Mouse (Mus musculus) Muller cell, postnatal 12 days (primary cell): Measurements from ENCODE around the gene Frem1.
A peak's percentile ranks its signal among the peaks of the same experiment; 100 is the strongest.

Source experiments
- DNase-seq: peaks from one replicate; pipeline ENCODE4 v3.0.0-alpha.2; 2015; ENCODE audit errors: inconsistent ontology term

The Frem1 gene

DNA sequence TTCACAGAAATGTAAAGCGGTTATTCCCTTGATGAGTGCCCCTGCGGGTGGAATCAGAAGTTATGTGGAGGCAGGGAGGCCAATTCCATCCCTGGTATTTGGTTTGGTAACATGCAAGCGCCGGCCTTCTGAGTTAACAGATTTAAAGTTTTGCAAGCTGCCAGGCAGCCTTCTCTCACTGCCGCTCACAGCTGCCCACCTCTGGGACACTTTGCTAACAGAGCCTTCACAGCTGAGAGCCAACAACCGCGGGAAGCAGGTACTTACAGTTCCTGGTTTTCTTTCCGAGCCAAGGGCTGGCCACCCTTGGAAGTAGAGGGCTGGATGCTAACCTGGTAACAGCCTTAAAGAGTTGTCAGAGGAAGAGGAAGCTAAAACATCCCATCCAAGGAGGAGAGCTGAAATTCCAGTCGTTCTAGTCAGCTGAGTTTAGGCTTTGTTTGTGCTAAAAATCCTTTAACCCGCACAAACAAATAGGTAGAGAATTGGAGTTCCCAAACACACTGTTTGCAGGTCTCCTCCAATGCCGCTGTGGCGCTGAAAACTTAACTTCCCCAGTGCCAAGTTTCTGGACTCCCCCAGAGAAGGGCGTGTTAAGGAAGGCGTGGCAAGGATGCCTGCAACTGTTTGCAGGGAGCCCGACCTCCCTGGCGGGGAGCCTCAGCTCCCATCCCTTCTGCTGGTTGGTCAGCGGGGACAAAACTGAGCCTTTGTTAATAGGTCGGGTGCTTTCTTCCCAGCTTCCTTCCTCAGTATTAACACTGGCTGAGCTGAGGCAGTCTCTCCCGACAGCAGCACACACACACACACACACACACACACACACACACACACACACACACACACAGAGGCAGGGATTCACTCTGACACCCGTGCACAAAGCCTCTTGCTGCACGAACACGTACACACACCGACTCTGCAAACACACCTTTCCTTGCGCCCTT, at the start of gene Frem1:
Frem1 (minus strand) TSS at position 706 of the 944 bp plus-strand sequence.
- DNase-seq = peak; percentile 83

DNA sequence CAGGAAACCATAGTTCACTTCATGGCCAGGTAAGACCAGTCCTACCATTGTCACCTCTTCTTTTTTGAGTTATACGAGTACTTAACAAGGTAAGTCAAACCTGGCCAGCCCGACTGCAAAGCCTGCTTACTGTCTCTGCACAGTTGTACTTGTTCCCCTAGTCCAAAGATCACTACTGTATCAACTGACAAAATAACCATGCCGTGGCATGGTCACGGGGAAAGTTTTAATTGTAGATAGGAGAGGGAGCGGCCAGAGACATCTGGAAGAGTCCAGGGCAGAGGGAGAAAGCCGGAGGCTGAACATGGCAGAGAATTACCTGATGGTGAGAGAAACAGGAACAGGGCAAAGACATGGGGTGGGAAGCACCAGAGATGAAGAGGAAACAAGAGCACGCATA, 46.9 kb upstream of the Frem1 start:
- no peak for DNase-seq

GRCm38 (mm10) chr4:83093941-83094340, 41.8 kb upstream of the Frem1 start:
- no peak for DNase-seq

- DNase-seq = peak; percentile 52
Observed at GRCm38 (mm10) chr4:83090691-83091448, 38.7 kb upstream of the Frem1 start.

- DNase-seq = no peak
Observed at GRCm38 (mm10) chr4:83080364-83081174, 28.4 kb upstream of the Frem1 start.

DNA sequence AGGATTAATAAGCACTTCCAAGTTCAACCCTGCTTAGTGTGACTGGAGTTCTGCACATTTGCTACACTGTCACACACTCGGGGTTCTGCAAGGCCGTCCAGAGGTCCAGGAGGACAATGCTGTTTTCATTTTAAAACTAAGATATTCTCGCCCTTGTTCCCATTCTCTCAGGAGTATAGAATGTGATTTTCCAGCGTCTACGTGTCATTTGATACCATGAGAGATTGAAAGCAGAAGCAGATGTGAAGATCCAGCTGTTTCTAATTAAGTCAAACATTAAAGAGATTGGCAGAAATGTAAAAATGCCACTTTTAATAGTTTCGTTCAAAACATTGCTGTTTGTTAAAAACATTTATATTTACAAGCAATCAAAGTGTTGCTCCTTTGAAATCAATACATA, 12.1 kb upstream of the Frem1 start:
- DNase-seq = no peak

DNA sequence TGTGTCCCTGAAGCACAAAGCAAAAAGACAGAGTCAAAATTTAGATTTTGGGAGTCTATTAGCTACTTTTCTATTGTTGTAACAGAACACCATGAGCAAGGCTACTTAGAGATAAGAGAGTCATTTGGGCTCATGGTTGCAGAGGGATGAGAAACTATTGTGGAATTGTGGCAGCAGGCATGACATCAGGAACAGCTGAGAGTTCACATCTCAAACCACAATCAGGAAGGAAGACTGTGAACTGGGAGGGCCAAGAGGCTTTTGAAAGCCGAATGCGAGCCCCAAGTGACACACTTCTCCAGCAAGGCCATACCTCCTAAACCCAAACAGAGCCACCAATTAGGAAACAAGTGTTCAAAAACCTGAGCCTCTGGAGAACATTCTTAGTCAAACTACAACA, 9.4 kb upstream of the Frem1 start:
- no peak for DNase-seq

- DNase-seq = no peak
Observed at GRCm38 (mm10) chr4:83058617-83059016, 6.5 kb upstream of the Frem1 start.

DNA sequence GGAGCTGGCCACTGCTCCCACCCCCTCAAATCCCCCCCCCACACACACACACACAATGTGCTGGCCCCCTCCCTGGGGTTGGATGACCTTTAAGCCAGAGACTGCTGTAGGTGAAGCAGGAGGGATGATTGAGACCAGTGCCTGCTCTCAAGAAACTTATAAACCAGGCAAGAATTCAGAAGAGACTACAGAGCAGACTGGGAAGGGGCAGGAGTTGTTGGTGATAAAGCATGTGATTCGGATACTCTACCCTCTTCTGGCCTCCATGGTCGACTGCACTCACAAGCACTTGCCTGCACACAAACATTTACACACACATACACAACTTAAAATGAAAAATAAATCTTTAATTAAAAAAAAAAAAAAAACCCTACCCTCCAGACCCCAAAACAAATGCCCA, 6.0 kb upstream of the Frem1 start:
- DNase-seq = no peak

DNA sequence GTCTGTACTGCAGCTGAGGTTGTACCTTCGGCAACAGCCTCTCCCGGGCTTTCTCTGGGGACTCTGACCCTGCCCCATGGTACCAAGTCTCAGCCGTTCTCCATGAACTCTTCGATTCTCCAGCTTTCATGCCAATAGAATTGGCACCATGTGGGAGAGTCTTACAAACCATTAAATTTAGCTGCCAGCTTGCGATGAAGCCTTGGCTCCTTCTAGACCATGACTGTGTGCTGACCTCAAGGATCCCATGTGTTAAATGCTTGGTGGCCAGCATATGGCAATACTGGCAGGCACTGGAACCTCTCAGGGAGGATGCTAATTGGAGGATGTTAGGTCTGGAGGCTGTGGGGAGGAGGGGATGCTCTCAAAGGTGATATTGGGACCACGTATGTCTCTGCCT, 4.4 kb upstream of the Frem1 start:
- no peak for DNase-seq

DNA sequence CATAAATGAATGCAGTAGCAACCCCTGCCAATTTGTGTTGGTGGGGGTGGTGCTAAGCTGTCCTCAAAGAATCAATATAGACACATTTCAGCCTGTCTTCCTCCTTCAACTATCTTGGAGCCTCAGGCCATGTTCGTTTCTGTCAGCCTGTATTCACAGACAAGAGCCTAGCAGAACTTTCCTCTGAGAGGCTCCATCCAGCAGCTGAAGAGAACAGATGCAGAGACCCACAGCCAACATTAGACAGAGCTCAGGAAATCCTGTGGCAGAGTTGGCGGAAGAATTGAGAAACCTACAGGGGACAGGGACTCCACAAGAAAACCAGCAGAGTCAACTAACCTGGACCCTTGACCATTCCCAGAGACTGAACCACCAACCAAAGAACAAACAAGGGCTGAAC, 3.3 kb upstream of the Frem1 start:
- no peak for DNase-seq

- no peak for DNase-seq
Observed at GRCm38 (mm10) chr4:83053206-83053605, 1.1 kb upstream of the Frem1 start.

DNA sequence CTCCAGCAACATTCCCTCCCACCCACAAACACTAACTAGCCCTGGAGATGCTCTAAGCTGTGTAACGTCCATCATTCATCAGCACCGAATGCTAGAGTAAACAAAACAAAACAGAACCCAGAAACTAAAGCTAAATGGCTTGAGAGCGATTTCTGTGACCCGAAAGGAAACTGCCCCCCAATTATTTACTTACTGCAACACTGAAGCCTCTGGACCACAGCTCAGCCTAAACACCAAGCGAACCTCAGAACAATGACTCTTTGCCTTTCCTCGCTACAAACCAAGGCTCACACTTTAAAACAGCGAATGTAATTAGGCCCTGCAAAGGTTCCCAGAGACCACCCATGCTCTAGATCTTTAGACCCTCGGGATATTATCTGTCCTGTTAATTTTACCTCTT, 963 bp downstream of the Frem1 start:
- no peak for DNase-seq

DNA sequence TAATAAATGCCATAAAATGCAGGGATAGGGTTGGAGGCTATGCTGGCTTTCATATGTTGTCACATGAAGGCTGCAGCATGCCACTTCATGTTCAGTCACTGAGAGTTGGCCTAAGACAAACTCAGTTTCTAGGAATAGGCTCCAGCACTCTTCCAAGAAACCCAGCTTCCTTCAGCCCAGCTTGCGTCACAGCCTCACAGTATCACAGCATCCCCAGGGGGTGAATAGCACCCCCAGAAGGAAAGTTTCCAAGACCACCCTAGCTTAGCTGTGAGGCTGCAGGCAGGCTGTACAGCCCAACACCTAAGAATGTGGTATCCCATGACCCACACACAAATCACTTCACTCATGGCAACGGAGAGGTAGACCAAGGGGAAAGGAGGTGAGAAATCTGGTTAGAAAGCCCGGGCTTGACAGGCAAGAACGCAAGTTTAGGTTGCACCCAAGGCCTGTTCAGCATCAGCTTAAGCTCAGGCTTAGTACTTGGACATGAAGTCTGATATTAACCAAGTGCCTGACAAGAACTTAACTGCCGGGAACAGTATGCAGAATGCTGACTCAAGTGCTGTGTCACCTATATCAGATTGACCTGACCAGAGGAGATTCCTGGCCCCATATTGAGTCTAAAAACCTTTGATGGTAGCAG, 1.9 kb downstream of the Frem1 start:
- DNase-seq = peak; percentile 26

DNA sequence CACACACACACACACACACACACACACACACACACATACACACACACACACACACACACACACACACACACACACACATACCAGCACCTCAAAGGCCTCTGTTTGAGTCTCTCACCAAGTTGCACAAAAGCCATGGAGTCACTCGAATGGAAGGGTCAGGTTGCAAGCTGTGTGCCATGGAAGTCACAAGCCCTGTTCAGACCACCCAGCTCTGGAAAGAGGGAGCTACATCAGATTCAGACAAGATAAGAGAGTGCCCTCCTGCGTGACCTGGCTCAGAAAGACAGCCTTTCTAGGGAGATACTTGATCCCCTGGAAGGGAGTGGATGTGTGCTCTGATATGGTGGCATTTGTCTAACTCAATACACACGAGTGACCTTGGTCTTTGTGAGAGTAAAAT, 2.9 kb downstream of the Frem1 start:
- no peak for DNase-seq

GRCm38 (mm10) chr4:83048561-83048960, 3.6 kb downstream of the Frem1 start:
- DNase-seq = no peak

DNA sequence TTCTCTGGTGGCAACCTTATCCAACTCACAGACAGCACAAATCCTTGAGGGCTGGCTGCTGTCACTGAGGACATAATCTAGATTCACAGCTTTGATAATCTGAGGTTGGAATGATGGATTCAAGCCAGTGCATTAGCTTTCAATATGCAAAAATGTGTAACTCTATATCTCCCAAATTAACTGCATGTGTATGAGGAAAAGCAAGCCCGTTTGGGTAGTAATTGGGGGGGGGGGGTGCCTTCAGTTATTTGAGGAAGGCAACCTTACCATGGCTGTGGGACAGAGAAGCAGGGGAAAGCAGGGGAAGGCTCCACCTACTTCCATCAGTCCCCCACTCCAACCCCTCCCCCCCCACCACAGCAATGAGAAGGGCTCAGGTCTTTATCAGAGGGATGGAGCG, 5.3 kb downstream of the Frem1 start:
- no peak for DNase-seq

DNA sequence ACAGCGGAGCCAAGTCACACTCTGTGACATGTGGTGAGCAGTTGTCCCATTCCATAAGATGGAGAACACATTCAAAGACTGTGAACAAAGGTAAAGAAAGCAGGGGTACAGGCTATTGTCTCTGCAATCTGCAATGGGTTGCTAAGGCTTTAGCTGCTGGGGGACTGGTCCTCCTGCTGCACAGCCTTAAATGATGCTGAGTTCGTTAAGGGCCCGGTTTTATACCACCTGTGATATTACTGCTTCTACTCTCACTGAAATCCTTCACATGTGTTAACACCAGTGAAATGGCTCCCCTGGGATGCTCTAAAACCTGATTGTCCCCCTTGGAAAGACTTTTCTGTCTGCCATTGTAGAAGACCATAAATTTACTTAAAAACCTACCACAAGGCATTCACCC, 6.1 kb downstream of the Frem1 start:
- DNase-seq = no peak

GRCm38 (mm10) chr4:83045266-83045665, 6.9 kb downstream of the Frem1 start:
- peak; percentile 59 for DNase-seq

- no peak for DNase-seq
Observed at GRCm38 (mm10) chr4:83040780-83041179, 11.4 kb downstream of the Frem1 start.

- no peak for DNase-seq
Observed at GRCm38 (mm10) chr4:83032780-83033179, 19.4 kb downstream of the Frem1 start.

DNA sequence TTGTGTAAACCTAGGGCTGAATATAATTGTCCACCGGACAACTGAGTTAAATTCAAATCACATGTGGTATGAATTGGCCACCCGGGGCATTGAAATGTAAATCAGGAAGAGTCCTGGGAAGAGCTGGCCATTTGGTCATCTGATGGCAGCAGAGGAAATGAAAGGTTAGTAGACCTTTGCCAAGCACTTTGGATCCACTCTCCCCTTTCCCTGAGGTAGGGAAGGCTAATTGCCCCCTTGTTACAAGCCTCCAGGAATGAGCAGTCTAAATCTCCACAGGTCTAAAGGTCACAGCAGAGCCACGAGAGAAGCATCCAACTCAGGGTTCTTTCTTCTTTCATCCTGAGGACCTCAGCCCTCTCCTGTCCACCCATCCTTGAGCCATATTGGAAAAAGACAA, 20.5 kb downstream of the Frem1 start:
- no peak for DNase-seq
